Mouse (Mus musculus) midbrain, embryonic 16.5 days (tissue): Measurements from ENCODE around the gene Pus7l. TPM values are rescaled to one million over a fixed set of nuclear protein-coding genes. Genes with fewer than 3 reads are reported as not detected.
"Not testable (repeated sequence)": the region's sequence is repeated elsewhere in the genome, so short reads cannot be mapped to it uniquely, and the experiment has no call there.

Experiments used
- ATAC-seq: fragments of 200-750 bp; cut with Nextera tagmentation; 2 replicates; pipeline ENCODE4 v1.8.0; 2017; ENCODE audit warnings: moderate TSS enrichment
- H3K27ac ChIP-seq: fragments of 300-500 bp; sonication (generic); 2 replicates; pipeline ENCODE4 v1.5.1; 2014; ENCODE audit warnings: mild to moderate bottlenecking, low read length, mixed read lengths
- H3K27me3 ChIP-seq: fragments of 300-500 bp; sonication (generic); 2 replicates; pipeline ENCODE4 v1.6.1; 2014; ENCODE audit warnings: low read depth, low read length, mixed read lengths; ENCODE audit not compliant: control insufficient read depth, insufficient read depth
- H3K36me3 ChIP-seq: fragments of 300-500 bp; sonication (generic); 2 replicates; pipeline ENCODE4 v1.6.1; 2014; ENCODE audit warnings: mild to moderate bottlenecking, low read length, moderate library complexity, mixed read lengths; ENCODE audit not compliant: control insufficient read depth, insufficient read depth
- H3K4me1 ChIP-seq: fragments of 300-500 bp; sonication (generic); 2 replicates; pipeline ENCODE4 v1.6.1; 2014; ENCODE audit warnings: mild to moderate bottlenecking, low read length, mixed read lengths; ENCODE audit not compliant: control insufficient read depth, insufficient read depth
- H3K4me2 ChIP-seq: fragments of 300-500 bp; sonication (generic); 2 replicates; pipeline ENCODE4 v1.6.1; 2014; ENCODE audit warnings: mild to moderate bottlenecking, low read length, mixed read lengths
- H3K4me3 ChIP-seq: fragments of 300-500 bp; sonication (generic); 2 replicates; pipeline ENCODE4 v1.5.1; 2014; ENCODE audit warnings: low read depth, mild to moderate bottlenecking, low read length, moderate library complexity, mixed read lengths
- H3K9ac ChIP-seq: fragments of 300-500 bp; sonication (generic); 2 replicates; pipeline ENCODE4 v1.6.1; 2014; ENCODE audit warnings: low read depth, low read length, mixed read lengths
- H3K9me3 ChIP-seq: fragments of 300-500 bp; sonication (generic); replicated peaks from 2 replicates; pipeline ENCODE4 v1.6.1; 2014; ENCODE audit warnings: mild to moderate bottlenecking, low read length, mixed read lengths; ENCODE audit not compliant: control insufficient read depth, poor library complexity, severe bottlenecking
- WGBS: fragments of 180-500 bp; shearing (Covaris S2); extraction: QIAGEN DNeasy Blood & Tissue Kit; methylation state at CpG from one replicate; pipeline ENCODE4 v1.1.7; 2014; 5-methylcytosine and 5-hydroxymethylcytosine counted together
- polyA plus RNA-seq: library from polyadenylated mRNA; unstranded; fragments of >200 nt; fragmentation: Nextera tagmentation; extraction: Ambion mirVana; gene quantifications from 2 replicates; pipeline ENCODE4 v1.2.1, GENCODE M21; 2015

Gene Pus7l
- polyA plus RNA-seq, 1 experiment from 2014 or later: 5.8 TPM

DNA sequence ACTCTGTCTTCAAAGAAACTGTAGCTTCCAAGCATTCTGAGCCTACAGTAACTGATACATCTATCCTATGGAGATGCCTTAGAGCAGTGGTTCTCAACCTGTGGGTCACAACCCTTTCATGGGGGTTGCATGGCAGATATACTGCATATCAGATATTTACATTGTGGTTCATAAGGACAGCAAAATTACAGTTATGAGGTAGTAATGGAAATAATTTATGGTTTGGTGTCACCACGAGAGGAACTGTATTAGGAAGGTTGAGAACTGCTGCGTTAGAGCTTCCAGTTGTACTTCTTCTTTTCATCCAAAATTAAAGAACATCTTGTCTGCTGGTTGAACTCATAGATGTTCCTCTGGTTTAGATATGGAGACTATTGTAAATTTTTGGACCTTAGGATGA lies 53.9 kb downstream of the Pus7l start:
- H3K9ac ChIP-seq: no peak overlapping the region
- H3K9me3 ChIP-seq: 0 out of 2 replicates have a peak, but pooled peaks cover 2% of the 10 kb centered on the region
- no peak for ATAC-seq
- H3K36me3 ChIP-seq: no peaks in the 10 kb centered on the region
- no peak overlapping the region for H3K27ac ChIP-seq
- no peak overlapping the region for H3K4me3 ChIP-seq
- no peak overlapping the region for H3K4me2 ChIP-seq
- no peaks in the 10 kb centered on the region for H3K27me3 ChIP-seq
- H3K4me1 ChIP-seq: no peaks in the 10 kb centered on the region
- WGBS: 92% methylated on average over 2 of the region's 2 CpGs

DNA sequence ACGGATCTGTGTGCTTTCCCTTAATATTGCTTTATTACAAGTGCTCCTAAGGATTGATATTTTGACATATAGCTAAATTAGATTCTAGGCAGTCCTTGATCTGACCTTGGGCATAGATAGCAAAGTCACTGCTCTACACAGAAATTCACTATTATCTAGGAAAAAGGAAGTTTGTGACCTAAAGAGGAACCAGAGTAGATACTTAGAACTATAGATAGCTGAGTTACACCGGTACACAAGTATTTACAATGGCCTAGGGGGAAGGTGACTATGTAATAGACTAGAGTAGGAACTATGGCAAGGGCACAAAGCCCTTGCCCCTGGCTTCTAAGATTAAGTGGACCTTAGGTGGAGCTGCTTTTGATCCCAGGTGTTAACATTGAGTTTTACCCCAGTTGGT lies 55.3 kb downstream of the Pus7l start:
- H3K27ac ChIP-seq, H3K27me3 ChIP-seq, H3K4me1 ChIP-seq, H3K9me3 ChIP-seq, H3K9ac ChIP-seq, H3K36me3 ChIP-seq, H3K4me3 ChIP-seq, H3K4me2 ChIP-seq, ATAC-seq: not testable (repeated sequence)
- WGBS: 90% methylated on average over 2 of the region's 2 CpGs

DNA sequence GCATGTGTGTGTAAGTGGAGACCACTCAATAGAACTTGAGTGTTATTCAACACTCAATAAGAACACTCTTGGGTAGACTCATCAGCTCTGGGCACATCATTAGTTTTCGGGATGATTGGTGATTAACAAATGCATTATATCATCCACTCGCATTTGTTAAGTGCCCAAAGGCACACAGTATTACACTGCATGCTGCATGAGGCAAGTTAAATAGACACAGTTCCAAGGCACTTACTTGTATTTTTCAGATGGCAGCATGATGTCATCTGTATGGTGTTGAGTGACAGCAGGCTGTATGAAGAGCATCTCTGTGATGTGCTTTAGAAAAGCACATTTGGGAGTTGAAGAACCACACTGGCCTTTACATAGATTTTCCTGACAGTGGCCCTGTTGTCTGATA lies 60.8 kb downstream of the Pus7l start:
- H3K27ac ChIP-seq: no peak overlapping the region
- no peak overlapping the region for H3K4me2 ChIP-seq
- no peak overlapping the region for H3K9ac ChIP-seq
- no peaks in the 10 kb centered on the region for H3K36me3 ChIP-seq
- no peaks in the 10 kb centered on the region for H3K27me3 ChIP-seq
- no peaks in the 10 kb centered on the region for H3K9me3 ChIP-seq
- peaks cover 6% of the 10 kb centered on the region for H3K4me1 ChIP-seq
- no peak overlapping the region for H3K4me3 ChIP-seq
- ATAC-seq: no peak
- WGBS: 76% methylated on average over 2 of the region's 2 CpGs

DNA sequence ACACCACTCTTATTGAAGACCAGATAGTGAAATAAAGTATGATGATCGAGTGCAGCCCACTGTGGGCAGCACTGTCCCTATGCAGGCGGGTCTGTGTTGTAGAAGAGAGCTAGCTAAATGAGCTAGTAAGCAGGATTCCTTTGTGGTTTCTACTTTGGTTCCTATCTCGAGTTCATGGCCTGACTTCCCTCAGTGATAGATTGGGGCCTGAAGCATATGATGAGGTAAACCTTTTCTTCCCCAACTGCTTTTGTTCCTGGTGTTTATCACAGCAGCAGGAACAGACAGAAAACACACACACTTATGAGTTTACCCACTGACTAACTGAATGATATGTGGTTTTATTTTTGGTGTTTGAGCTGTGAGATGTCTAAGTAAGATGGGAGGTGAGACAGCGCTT lies 62.6 kb downstream of the Pus7l start:
- peaks cover 6% of the 10 kb centered on the region for H3K4me1 ChIP-seq
- no peak overlapping the region for H3K27ac ChIP-seq
- H3K4me2 ChIP-seq: no peak overlapping the region
- H3K36me3 ChIP-seq: no peaks in the 10 kb centered on the region
- H3K4me3 ChIP-seq: no peak overlapping the region
- no peaks in the 10 kb centered on the region for H3K27me3 ChIP-seq
- ATAC-seq: no peak
- 96% methylated on average over 4 of the region's 4 CpGs for WGBS
- no peaks in the 10 kb centered on the region for H3K9me3 ChIP-seq
- no peak overlapping the region for H3K9ac ChIP-seq

DNA sequence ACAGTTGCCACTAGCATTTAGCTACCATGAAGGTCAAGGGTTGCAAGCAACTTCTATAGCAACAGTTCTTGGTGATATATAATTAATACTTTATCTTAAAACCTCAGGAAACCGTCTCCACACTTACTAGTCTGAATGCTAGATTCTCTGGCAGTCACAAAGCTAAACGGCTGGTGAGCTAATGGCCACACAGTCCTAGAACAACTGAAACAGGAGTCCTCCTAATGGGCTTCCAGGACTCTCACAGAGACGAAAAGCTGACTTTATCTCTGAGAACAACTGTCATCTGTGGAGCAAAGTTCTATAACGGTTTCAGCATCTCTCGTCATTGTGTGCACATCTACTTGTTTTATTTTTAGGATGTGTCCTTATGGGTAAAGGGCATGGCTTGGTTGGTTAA lies 63.1 kb downstream of the Pus7l start:
- no peaks in the 10 kb centered on the region for H3K27me3 ChIP-seq
- ATAC-seq: no peak

GRCm38 (mm10) chr15:94479513-94480136 lies 63.7 kb downstream of the Pus7l start:
- 58% methylated on average over 3 of the region's 3 CpGs for WGBS
- ATAC-seq: no peak
- H3K4me3 ChIP-seq: no peak overlapping the region
- no peak overlapping the region for H3K4me2 ChIP-seq
- H3K4me1 ChIP-seq: peaks cover 6% of the 10 kb centered on the region
- H3K27ac ChIP-seq: no peak overlapping the region
- no peaks in the 10 kb centered on the region for H3K27me3 ChIP-seq
- H3K9ac ChIP-seq: no peak overlapping the region
- no peaks in the 10 kb centered on the region for H3K36me3 ChIP-seq
- no peaks in the 10 kb centered on the region for H3K9me3 ChIP-seq

More for the DNA sequence above, 63.1 kb downstream of the Pus7l start:
- Histone ChIP-seq H3K4me3 (no peak overlapping the region), H3K9me3 (no peaks in the 10 kb centered on the region), H3K27ac (no peak overlapping the region), H3K36me3 (no peaks in the 10 kb centered on the region), H3K4me1 (peaks cover 6% of the 10 kb centered on the region), H3K9ac (no peak overlapping the region), H3K4me2 (no peak overlapping the region)
- WGBS: 93% methylated on average over 5 of the region's 5 CpGs

- Histone ChIP-seq H3K4me2 (no peak overlapping the region), H3K9me3 (no peaks in the 10 kb centered on the region), H3K4me1 (peaks cover 6% of the 10 kb centered on the region), H3K9ac (no peak overlapping the region), H3K27ac (no peak overlapping the region), H3K27me3 (no peaks in the 10 kb centered on the region), H3K4me3 (no peak overlapping the region), H3K36me3 (no peaks in the 10 kb centered on the region)
- WGBS: 19% methylated on average over 13 of the region's 13 CpGs
- ATAC-seq: no peak
Measured at GRCm38 (mm10) chr15:94478706-94479105, 64.6 kb downstream of the Pus7l start.

GRCm38 (mm10) chr15:94477287-94477686 lies 66.1 kb downstream of the Pus7l start:
- Histone ChIP-seq H3K9me3 (no peaks in the 10 kb centered on the region), H3K4me1 (peaks cover 6% of the 10 kb centered on the region), H3K9ac (no peak overlapping the region), H3K4me2 (no peak overlapping the region), H3K27ac (no peak overlapping the region), H3K4me3 (no peak overlapping the region), H3K36me3 (no peaks in the 10 kb centered on the region), H3K27me3 (no peaks in the 10 kb centered on the region)
- 11% methylated on average over 7 of the region's 7 CpGs for WGBS
- ATAC-seq: 0 out of 2 replicates have a peak, but pooled peaks have one; percentile 54

DNA sequence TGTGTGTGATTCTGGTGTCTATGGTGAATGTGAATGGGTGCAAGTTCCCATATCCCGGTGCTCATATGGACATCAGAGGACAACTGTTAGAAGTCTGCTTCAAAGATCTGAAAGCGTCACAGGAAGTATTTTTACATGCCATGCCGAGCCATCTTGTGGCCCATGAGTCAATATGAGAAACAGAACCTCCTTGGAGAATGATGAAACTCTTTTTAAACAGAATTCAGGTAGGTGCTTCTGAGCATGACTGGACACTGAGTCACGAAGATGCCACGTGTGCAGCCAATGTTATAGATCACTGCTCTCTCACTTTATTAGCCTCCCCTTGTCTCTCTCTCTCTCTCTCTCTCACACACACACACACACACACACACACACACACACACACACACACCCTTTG lies 67.4 kb downstream of the Pus7l start:
- Histone ChIP-seq H3K4me1 (peaks cover 6% of the 10 kb centered on the region), H3K36me3 (no peaks in the 10 kb centered on the region), H3K9ac (no peak overlapping the region), H3K9me3 (no peaks in the 10 kb centered on the region), H3K27ac (no peak overlapping the region), H3K4me2 (no peak overlapping the region), H3K4me3 (no peak overlapping the region), H3K27me3 (no peaks in the 10 kb centered on the region)
- no peak for ATAC-seq
- WGBS: 88% methylated on average over 5 of the region's 5 CpGs
